Mouse (Mus musculus): Measurements from ENCODE around the gene Il12a.
"Not testable (repeated sequence)": the region's sequence is repeated elsewhere in the genome, so short reads cannot be mapped to it uniquely, and the experiment has no call there.

Gene Il12a

DNA sequence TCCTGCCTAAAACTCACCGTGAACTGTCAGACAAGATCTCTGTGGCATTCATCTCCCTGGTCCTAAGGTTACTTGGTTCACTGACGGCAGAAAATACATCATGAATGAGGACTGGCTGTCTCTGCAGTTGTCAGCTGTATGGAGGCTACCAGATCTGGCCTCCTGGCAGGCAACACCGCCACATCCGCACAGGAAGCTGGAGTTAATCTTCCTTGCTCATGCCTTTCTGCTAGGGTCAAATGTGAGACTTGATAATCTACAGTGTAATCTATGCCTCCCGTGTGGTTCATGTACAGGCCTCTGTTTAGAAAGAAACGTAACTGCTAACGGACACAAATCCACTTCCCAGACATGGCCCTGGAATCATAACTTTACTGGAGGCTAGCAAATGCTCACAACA is 51.5 kb downstream of the Il12a start:
- DNase-seq (ENCODE audit: low read depth, low spot score), result no peak

DNA sequence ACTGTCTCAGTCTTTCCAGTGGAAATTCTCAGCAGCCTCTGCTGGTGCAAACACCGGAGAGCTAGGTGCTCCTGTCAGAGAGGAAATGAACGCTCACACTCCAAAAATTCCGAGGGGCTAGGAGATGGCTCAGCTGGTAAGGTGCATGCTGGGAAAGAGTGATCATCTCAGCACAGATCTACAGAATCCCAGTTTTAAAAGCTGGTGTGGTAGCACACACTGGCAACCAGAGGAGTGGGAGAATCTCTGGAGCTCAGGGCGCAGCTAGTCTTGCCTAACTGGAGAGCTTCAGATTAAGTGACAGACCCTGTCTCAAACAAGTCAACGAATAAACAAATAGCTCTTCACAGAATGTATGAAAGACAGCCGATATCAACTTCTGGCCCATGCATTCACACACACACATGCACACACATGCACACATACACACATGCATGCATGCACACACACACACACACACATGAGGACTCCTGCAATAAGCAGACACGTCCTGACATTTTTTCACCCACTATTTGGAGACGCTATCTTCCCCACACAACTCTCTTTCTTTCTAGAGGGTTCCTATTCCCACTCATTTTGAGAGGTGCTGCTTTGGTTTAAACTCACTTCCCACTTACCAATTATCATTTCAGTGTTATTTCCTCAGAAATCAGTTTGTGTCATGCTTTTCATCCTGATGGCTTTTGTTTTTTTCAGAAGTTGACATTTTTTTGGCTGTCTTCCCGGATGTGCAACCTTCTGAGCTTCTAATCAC is 52.5 kb downstream of the Il12a start:
- peak; percentile 69 for DNase-seq (ENCODE audit: low read depth, low spot score)

DNA sequence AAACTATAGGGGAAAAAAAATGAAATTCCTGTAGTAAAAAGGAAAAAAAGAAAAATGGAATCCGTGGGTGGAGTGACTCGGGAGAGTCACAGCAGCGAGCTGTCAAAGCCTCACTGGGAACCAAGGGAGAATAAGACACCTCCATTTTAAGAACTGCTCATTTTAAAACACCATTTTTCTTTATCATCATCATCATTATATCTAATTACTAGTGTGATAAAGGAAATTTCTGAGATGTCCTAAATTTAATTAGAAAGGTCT is 53.0 kb downstream of the Il12a start:
- DNase-seq (ENCODE audit: low read depth, low spot score), result no peak

DNA sequence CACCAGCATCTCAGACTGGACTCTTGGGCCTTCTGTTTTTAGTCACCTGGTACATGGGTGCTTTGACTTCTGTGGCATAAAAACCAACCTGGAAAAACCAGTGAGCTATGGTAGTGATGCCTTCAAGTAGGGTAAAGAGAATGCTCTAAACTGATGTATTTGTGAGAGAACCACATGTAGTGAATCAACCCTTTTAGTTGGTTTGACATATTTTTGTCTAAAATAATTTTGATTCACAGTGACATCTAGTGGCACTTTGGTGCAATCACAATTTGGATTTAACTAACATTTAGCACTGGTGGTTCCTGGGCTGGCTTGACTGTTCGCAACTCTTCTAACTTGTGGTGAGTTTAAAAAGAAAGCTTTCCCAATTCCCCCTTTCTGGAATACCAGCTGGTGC is 53.7 kb downstream of the Il12a start:
- peak; percentile 71 for DNase-seq (ENCODE audit: low read depth, low spot score)

DNA sequence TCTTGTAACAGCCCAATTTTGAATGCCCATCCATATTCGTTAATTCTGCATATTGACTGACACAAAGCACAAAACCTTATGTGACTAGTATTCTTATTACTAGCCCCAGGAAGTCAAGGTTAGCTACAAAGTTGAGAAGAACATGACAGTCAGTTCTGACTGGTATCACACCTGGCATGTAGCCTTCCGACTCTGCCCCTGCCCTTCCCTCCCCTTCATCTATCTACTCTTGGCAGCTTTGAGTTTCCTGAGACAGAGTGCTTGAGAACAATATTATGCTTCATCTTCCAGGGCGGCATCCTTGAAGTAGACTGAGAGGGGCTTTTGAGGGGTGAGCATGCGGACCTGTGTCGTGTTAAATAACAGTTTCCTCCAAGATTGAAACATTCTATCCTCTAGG is 54.6 kb downstream of the Il12a start:
- DNase-seq (ENCODE audit: low read depth, low spot score), result no peak

DNA sequence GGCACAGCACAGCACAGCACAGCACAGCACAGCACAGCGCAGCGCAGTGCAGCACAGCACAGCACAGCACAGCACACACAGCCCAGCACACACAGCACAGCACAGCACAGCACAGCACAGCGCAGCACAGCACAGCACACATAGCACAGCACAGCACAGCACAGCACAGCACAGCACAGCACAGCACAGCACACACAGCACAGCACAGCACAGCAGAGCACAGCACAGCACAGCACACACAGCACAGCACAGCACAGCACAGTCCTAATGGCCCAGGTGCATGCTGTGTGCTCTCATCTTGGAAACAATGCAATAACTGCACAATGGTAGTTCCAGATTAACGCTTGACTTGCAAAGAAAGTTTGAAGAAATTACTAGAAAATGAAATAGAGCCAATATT is 55.8 kb downstream of the Il12a start:
- not testable (repeated sequence) for DNase-seq (ENCODE audit: low read depth, low spot score)

All from 3T3-L1 (cell line).